Mouse (Mus musculus): ENCODE data around the gene Rnpepl1. TPM values are rescaled to one million over a fixed set of nuclear protein-coding genes. Genes with fewer than 3 reads are reported as not detected.

Gene Rnpepl1
- 32.9 and 33.9 TPM in 2 replicates for polyA plus RNA-seq (2014; fragmentation: Nextera tagmentation; extraction: Ambion mirVana)

DNA sequence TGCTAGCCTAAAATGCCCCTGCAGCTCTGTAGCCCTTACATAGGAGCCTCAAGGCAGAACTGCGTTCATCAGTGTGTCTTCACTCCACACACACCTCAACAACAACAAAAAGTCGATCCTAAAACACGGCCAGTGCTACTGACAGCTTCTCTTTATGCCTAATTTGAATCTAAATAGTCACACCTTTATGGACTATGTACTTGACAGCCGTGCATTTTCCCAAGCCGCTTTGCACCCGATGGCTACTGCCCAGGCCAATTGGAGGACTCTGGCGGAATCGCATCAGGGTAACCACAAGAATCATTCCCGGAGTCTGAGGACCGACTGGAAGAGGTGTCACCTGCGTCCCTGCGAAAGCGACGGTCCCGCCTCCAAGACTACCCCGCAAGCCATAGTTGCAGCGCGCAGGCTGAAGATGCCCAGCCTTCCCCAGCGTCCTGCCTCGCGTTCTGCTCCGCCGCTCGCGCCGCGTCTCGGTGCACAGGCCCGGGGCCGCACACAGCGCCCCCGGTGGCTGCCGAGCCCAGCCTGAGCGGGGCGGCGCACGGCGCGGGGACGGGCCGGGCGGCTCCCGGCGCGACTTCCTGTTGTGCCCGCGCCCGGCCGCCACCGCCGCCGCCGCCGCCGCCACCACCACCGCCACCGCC, at the start of gene Rnpepl1:
Gene Rnpepl1 (plus strand): TSS at position 545 of the 647 bp plus-strand sequence.
- DNase-seq (ENCODE audit: low spot score) (peak; percentile 79), ATAC-seq (ENCODE audit: low read depth) (peak; percentile 83)
- Histone ChIP-seq H3K4me1 (ENCODE audit: control insufficient read depth, insufficient read depth, low read length) (peaks cover 24% of the 10 kb centered on the region), H3K4me3 (ENCODE audit: low read depth, low read length) (peak within 1 kb of the TSS; percentile 83), H3K9ac (ENCODE audit: low read depth, low read length) (peak within 1 kb of the TSS; percentile 95), H3K36me3 (ENCODE audit: control insufficient read depth, insufficient read depth, low read length) (peaks cover 14% of the 10 kb centered on the region), H3K27ac (replicated peaks; ENCODE audit: low read depth, low read length) (peak within 1 kb of the TSS; percentile 84), H3K27me3 (replicated peaks; ENCODE audit: control insufficient read depth, insufficient read depth, low read length) (no peaks in the 10 kb centered on the region), H3K4me2 (ENCODE audit: low read depth, low read length) (peak within 1 kb of the TSS; percentile 94), H3K9me3 (ENCODE audit: control insufficient read depth, low read length) (no peaks in the 10 kb centered on the region)
- WGBS: under 1% methylated on average over 30 of the region's 57 CpGs

DNA sequence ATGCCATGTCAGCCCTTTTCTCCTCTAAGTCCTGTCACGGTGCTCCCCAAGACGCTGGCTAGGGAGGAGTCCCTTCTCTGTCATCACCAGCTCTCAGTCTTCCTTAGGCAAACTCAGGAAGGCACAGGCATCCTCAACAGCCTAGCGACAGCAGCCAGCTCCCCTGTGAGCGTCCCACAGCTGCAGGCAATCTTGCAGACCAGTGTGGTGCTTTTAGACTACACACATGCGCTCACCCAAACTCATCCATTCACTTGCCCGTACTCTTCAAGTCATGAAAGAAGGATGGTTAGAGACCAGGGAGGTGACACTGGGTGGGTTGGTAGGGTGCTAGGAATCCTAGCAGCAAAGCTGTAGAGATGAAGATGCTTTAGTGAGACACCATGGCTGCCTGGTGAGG, 49.1 kb upstream of the Rnpepl1 start:
- ATAC-seq (ENCODE audit: low read depth) (no peak), DNase-seq (ENCODE audit: low spot score) (no peak)
- 69% methylated on average over 6 of the region's 6 CpGs for WGBS

DNA sequence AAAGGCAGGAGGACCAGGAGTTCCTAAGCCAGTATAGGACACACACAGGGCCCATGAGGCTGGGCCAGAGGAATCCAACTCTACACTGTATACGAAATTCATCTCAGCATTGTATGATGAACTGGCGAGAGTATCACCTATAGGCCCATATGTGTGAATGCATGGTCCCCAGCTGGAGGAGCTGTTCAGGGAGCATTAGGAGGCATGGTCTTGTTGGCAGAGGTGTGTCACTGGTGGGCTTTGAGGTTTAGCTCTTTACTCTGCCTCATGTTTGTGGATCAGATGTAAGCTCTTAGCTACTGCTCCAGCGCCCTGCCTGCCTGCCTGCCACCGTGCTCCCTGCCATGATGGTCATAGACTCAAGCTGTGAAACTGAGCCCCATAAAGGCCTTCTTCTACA, 47.3 kb upstream of the Rnpepl1 start:
- Histone ChIP-seq H3K27ac (replicated peaks; ENCODE audit: low read depth, low read length) (no peak overlapping the region), H3K4me1 (ENCODE audit: control insufficient read depth, insufficient read depth, low read length) (no peaks in the 10 kb centered on the region), H3K9ac (ENCODE audit: low read depth, low read length) (no peak overlapping the region), H3K27me3 (replicated peaks; ENCODE audit: control insufficient read depth, insufficient read depth, low read length) (no peaks in the 10 kb centered on the region), H3K36me3 (ENCODE audit: control insufficient read depth, insufficient read depth, low read length) (peaks cover 19% of the 10 kb centered on the region; the same call in 1 of the 2 replicates), H3K9me3 (ENCODE audit: control insufficient read depth, low read length) (no peaks in the 10 kb centered on the region), H3K4me2 (ENCODE audit: low read depth, low read length) (no peak overlapping the region), H3K4me3 (ENCODE audit: low read depth, low read length) (no peak overlapping the region)
- WGBS: 77% methylated on average over 4 of the region's 4 CpGs
- ATAC-seq (ENCODE audit: low read depth) (no peak), DNase-seq (ENCODE audit: low spot score) (no peak)

More for the DNA sequence above, 49.1 kb upstream of the Rnpepl1 start:
- Histone ChIP-seq H3K9me3 (ENCODE audit: control insufficient read depth, low read length) (no peaks in the 10 kb centered on the region), H3K27me3 (replicated peaks; ENCODE audit: control insufficient read depth, insufficient read depth, low read length) (no peaks in the 10 kb centered on the region), H3K27ac (replicated peaks; ENCODE audit: low read depth, low read length) (no peak overlapping the region), H3K9ac (ENCODE audit: low read depth, low read length) (no peak overlapping the region), H3K4me1 (ENCODE audit: control insufficient read depth, insufficient read depth, low read length) (no peaks in the 10 kb centered on the region), H3K4me3 (ENCODE audit: low read depth, low read length) (no peak overlapping the region), H3K36me3 (ENCODE audit: control insufficient read depth, insufficient read depth, low read length) (peaks cover 36% of the 10 kb centered on the region), H3K4me2 (ENCODE audit: low read depth, low read length) (no peak overlapping the region)

DNA sequence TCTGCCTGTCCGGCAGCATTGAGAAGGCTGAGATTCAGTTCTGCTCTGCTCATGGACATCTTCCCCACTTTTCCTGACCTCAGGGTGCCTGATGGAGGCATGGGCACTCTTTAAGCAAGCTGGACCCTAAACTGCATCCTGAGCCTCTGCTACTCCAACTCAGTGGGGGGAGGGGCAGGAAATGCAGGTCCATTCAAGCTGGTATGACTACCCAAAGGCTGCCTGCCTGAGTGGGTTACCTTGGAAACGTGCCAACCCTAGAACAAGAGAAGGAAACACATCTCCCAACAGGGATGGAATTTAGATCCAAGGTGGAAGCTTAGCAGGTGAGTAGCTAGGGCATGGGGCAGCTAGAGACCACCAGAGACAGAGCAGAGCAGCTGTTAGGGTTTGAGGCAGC, 44.4 kb upstream of the Rnpepl1 start:
- Histone ChIP-seq H3K9me3 (ENCODE audit: control insufficient read depth, low read length) (no peaks in the 10 kb centered on the region), H3K9ac (ENCODE audit: low read depth, low read length) (no peak overlapping the region), H3K27me3 (replicated peaks; ENCODE audit: control insufficient read depth, insufficient read depth, low read length) (no peaks in the 10 kb centered on the region), H3K27ac (replicated peaks; ENCODE audit: low read depth, low read length) (no peak overlapping the region), H3K36me3 (ENCODE audit: control insufficient read depth, insufficient read depth, low read length) (no peaks in the 10 kb centered on the region), H3K4me2 (ENCODE audit: low read depth, low read length) (no peak overlapping the region), H3K4me3 (ENCODE audit: low read depth, low read length) (no peak overlapping the region), H3K4me1 (ENCODE audit: control insufficient read depth, insufficient read depth, low read length) (no peaks in the 10 kb centered on the region)
- DNase-seq (ENCODE audit: low spot score) (peak; percentile 24), ATAC-seq (ENCODE audit: low read depth) (no peak)
- 63% methylated on average over 2 of the region's 2 CpGs for WGBS

DNA sequence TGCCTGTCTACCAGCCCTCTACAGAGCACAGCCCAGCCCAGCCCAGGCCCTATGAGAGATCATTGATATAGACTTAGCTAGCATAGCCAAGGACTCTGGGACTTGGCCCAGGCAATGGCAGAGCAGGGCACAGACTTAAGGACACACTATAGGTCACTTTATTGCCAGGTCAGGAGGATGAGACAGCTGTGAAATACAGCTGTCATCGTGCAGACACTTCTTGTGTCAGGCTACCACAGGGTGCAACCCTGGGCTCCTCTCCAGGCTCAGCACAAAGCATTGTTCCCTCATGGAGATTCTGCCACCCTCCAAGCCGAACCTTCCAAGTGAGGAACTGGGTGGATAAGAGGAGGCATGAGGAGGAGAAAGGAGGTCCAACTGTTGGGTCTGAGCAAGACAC, 40.6 kb upstream of the Rnpepl1 start:
- 84% methylated on average over 2 of the region's 2 CpGs for WGBS
- Histone ChIP-seq H3K4me1 (ENCODE audit: control insufficient read depth, insufficient read depth, low read length) (no peaks in the 10 kb centered on the region), H3K9ac (ENCODE audit: low read depth, low read length) (no peak overlapping the region), H3K27ac (replicated peaks; ENCODE audit: low read depth, low read length) (no peak overlapping the region), H3K9me3 (ENCODE audit: control insufficient read depth, low read length) (no peaks in the 10 kb centered on the region), H3K36me3 (ENCODE audit: control insufficient read depth, insufficient read depth, low read length) (no peaks in the 10 kb centered on the region), H3K4me3 (ENCODE audit: low read depth, low read length) (no peak overlapping the region), H3K4me2 (ENCODE audit: low read depth, low read length) (no peak overlapping the region), H3K27me3 (replicated peaks; ENCODE audit: control insufficient read depth, insufficient read depth, low read length) (no peaks in the 10 kb centered on the region)
- DNase-seq (ENCODE audit: low spot score): no peak
- no peak for ATAC-seq (ENCODE audit: low read depth)

DNA sequence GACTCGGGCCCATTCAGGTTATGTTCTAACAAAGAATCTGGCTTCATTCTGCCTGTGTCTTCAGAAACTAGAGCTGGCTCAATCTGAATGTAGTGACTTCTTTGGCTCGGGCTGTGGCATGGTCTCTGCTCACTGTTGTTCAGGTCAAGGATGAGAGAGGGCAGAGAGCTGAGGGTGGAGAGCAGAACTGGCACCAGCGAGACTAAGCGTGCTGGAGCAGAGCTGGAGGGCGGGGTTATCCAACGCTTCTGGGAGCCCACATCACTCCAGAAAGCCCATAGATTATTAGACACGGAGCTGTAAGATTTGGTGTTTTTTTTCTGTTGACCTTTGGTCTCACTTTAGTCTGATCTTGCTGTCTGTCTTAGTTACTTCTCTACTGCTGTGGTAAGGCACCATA, 37.9 kb upstream of the Rnpepl1 start:
- DNase-seq (ENCODE audit: low spot score): no peak
- WGBS: 82% methylated on average over 7 of the region's 7 CpGs
- Histone ChIP-seq H3K4me3 (ENCODE audit: low read depth, low read length) (no peak overlapping the region), H3K27ac (replicated peaks; ENCODE audit: low read depth, low read length) (no peak overlapping the region), H3K4me1 (ENCODE audit: control insufficient read depth, insufficient read depth, low read length) (no peaks in the 10 kb centered on the region), H3K36me3 (ENCODE audit: control insufficient read depth, insufficient read depth, low read length) (no peaks in the 10 kb centered on the region), H3K9ac (ENCODE audit: low read depth, low read length) (no peak overlapping the region), H3K4me2 (ENCODE audit: low read depth, low read length) (no peak overlapping the region), H3K27me3 (replicated peaks; ENCODE audit: control insufficient read depth, insufficient read depth, low read length) (no peaks in the 10 kb centered on the region), H3K9me3 (ENCODE audit: control insufficient read depth, low read length) (no peaks in the 10 kb centered on the region)
- no peak for ATAC-seq (ENCODE audit: low read depth)

DNA sequence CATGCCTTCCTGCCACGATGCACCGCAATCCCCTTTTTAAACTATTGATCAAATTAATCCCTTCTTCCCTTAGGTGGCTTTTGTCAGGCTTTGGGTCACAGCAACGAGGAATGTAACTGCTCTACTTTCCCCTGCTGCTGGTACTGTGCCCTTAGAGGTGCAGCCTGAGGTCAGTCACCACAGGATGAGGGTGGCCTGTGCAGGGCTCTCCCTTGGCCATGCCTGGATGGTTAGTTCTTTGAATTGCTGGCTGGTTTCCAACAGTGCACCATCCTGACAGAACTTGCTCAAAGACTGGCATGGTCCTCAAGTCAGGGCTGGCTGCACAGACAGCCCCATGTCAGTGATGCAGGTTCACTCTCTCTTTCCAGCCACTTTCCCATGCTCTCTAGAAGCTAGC, 36.6 kb upstream of the Rnpepl1 start:
- no peak overlapping the region for H3K4me3 ChIP-seq (ENCODE audit: low read depth, low read length)
- no peak overlapping the region for H3K27ac ChIP-seq (replicated peaks; ENCODE audit: low read depth, low read length)
- 77% methylated on average over 3 of the region's 3 CpGs for WGBS

DNA sequence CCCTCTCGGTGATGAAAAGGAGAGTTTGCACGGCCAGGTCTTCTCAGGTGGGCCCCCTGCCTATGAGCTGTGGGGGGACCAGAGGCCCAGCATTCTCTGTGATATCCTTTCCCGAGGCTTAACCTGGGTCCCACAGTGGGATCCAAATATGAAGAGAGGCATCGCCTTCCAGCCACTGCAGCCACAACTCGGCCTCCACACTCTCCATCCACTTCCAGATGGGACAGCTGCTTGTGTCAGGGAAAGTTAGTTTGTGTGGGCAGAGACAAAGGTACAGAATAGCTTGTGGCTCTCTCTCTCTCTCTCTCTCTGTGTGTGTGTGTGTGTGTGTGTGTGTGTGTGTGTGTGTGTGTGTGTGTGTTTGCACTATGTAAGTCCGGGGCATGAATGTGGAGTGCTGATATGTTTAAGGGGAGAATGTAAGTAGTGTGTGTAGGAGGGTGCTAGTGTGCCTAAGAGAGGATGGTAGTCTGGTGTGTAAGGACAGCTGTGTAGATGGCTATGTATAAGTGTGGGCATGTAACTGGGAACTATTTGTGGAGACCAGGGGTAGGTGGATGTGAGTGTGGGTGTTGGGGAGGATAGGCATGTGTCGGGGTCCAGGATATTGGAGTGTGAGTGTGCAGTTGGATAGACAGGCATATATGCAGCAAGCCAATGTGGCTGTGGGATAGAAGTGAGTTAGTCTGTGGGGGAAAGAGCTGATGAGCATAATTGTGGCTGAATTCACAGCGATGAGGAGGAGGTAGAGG, 35.0 kb upstream of the Rnpepl1 start:
- DNase-seq (ENCODE audit: low spot score): no peak
- Histone ChIP-seq H3K4me1 (ENCODE audit: control insufficient read depth, insufficient read depth, low read length) (no peaks in the 10 kb centered on the region), H3K27ac (replicated peaks; ENCODE audit: low read depth, low read length) (no peak overlapping the region), H3K9ac (ENCODE audit: low read depth, low read length) (no peak overlapping the region), H3K27me3 (replicated peaks; ENCODE audit: control insufficient read depth, insufficient read depth, low read length) (no peaks in the 10 kb centered on the region), H3K36me3 (ENCODE audit: control insufficient read depth, insufficient read depth, low read length) (no peaks in the 10 kb centered on the region), H3K4me3 (ENCODE audit: low read depth, low read length) (no peak overlapping the region), H3K4me2 (ENCODE audit: low read depth, low read length) (no peak overlapping the region), H3K9me3 (ENCODE audit: control insufficient read depth, low read length) (no peaks in the 10 kb centered on the region)
- no peak for ATAC-seq (ENCODE audit: low read depth)
- WGBS: 83% methylated on average over 8 of the region's 8 CpGs

More for the DNA sequence above, 36.6 kb upstream of the Rnpepl1 start:
- DNase-seq (ENCODE audit: low spot score): no peak
- no peak for ATAC-seq (ENCODE audit: low read depth)
- Histone ChIP-seq H3K4me1 (ENCODE audit: control insufficient read depth, insufficient read depth, low read length) (no peaks in the 10 kb centered on the region), H3K27me3 (replicated peaks; ENCODE audit: control insufficient read depth, insufficient read depth, low read length) (no peaks in the 10 kb centered on the region), H3K9me3 (ENCODE audit: control insufficient read depth, low read length) (no peaks in the 10 kb centered on the region), H3K9ac (ENCODE audit: low read depth, low read length) (no peak overlapping the region), H3K36me3 (ENCODE audit: control insufficient read depth, insufficient read depth, low read length) (no peaks in the 10 kb centered on the region), H3K4me2 (ENCODE audit: low read depth, low read length) (no peak overlapping the region)
